Mouse (Mus musculus) hindbrain, embryonic 15.5 days (tissue): ENCODE results near the gene Vmn1r188. TPM values are rescaled to one million over a fixed set of nuclear protein-coding genes. Genes with fewer than 3 reads are reported as not detected.
A peak's percentile ranks its signal among the peaks of the same experiment; 100 is the strongest.
"Not testable (repeated sequence)": the region's sequence is repeated elsewhere in the genome, so short reads cannot be mapped to it uniquely, and the experiment has no call there.

Experiments used
- ATAC-seq: fragments of 200-750 bp; cut with Nextera tagmentation; 2 replicates; pipeline ENCODE4 v1.8.0; 2017; ENCODE audit warnings: low read depth, moderate number of reproducible peaks, moderate TSS enrichment; ENCODE audit not compliant: low FRiP score
- H3K27ac ChIP-seq: fragments of 300-500 bp; sonication (generic); replicated peaks from 2 replicates; pipeline ENCODE4 v1.5.1; 2015; ENCODE audit warnings: mild to moderate bottlenecking, inconsistent platforms
- H3K27me3 ChIP-seq: fragments of 300-500 bp; sonication (generic); 2 replicates; pipeline ENCODE4 v1.6.1; 2015; ENCODE audit warnings: control low read depth, inconsistent platforms
- H3K36me3 ChIP-seq: fragments of 300-500 bp; sonication (generic); 2 replicates; pipeline ENCODE4 v1.6.1; 2015; ENCODE audit warnings: control low read depth, inconsistent platforms
- H3K4me1 ChIP-seq: fragments of 300-500 bp; sonication (generic); replicated peaks from 2 replicates; pipeline ENCODE4 v1.6.1; 2015; ENCODE audit warnings: control low read depth, inconsistent platforms
- H3K4me2 ChIP-seq: fragments of 300-500 bp; sonication (generic); 2 replicates; pipeline ENCODE4 v1.6.1; 2015; ENCODE audit warnings: moderate library complexity, mild to moderate bottlenecking, inconsistent platforms
- H3K4me3 ChIP-seq: fragments of 300-500 bp; sonication (generic); 2 replicates; pipeline ENCODE4 v1.5.1; 2015; ENCODE audit warnings: mild to moderate bottlenecking, inconsistent platforms
- H3K9ac ChIP-seq: fragments of 300-500 bp; sonication (generic); 2 replicates; pipeline ENCODE4 v1.6.1; 2015; ENCODE audit warnings: inconsistent platforms
- H3K9me3 ChIP-seq: fragments of 300-500 bp; sonication (generic); 2 replicates; pipeline ENCODE4 v1.6.1; 2016; ENCODE audit warnings: control low read depth, inconsistent platforms
- WGBS: fragments of 180-500 bp; shearing (Covaris S2); methylation state at CpG from one replicate; pipeline ENCODE4 v1.1.7; 2015; 5-methylcytosine and 5-hydroxymethylcytosine counted together
- polyA plus RNA-seq: library from polyadenylated mRNA; unstranded; fragments of >200 nt; fragmentation: Nextera tagmentation; extraction: Ambion mirVana; gene quantifications from 2 replicates; pipeline ENCODE4 v1.2.1, GENCODE M21; 2015

Gene Vmn1r188
- polyA plus RNA-seq, 1 experiment from 2014 or later = not detected

- peak overlapping the region; percentile 82 for H3K4me2 ChIP-seq
- no peaks in the 10 kb centered on the region for H3K27me3 ChIP-seq
- H3K9me3 ChIP-seq = no peaks in the 10 kb centered on the region
- 2% methylated on average over 13 of the region's 13 CpGs for WGBS
- peak overlapping the region; percentile 44 for H3K4me3 ChIP-seq
- no peaks in the 10 kb centered on the region for H3K36me3 ChIP-seq
- no peak overlapping the region for H3K9ac ChIP-seq
- peaks cover 35% of the 10 kb centered on the region for H3K4me1 ChIP-seq
- H3K27ac ChIP-seq = peak overlapping the region; percentile 71
- ATAC-seq = no peak
These were observed 42.3 kb upstream of the Vmn1r188 start for GRCm38 (mm10) chr13:22041651-22042567.

DNA sequence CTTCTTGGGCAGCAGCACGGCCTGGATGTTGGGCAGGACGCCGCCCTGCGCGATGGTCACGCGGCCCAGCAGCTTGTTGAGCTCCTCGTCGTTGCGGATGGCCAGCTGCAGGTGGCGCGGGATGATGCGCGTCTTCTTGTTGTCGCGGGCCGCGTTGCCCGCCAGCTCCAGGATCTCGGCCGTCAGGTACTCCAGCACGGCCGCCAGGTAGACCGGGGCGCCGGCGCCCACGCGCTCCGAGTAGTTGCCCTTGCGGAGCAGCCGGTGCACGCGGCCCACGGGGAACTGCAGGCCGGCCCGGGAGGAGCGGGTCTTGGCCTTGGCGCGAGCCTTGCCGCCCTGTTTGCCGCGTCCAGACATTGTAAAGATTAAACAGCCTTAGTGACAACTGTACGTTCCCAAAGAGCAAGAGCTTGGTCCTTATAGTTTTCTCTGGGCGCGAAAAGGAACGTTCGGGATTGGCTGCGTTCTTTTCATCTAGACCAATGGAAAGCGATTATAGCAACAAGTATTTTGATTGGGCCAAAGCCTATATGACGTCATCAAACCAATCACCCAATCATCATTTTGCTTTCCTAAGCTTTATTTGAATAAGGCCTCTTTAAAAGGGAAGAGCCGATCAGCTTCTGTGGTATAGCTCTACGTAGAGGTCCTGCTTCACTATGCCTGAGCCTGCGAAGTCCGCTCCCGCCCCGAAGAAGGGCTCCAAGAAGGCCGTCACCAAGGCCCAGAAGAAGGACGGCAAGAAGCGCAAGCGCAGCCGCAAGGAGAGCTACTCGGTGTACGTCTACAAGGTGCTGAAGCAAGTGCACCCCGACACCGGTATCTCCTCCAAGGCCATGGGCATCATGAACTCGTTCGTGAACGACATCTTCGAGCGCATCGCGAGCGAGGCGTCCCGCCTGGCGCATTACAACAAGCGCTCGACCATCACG, 41.4 kb upstream of the Vmn1r188 start, which contains the start of the genes Hist1h2ag and Hist1h2bj:
Hist1h2ag (minus strand) TSS at position 377 of the 935 bp plus-strand sequence.
Hist1h2bj (plus strand) TSS at position 647 of the 935 bp plus-strand sequence.
- H3K4me2 ChIP-seq = peak within 1 kb of the TSS; percentile 82
- peak within 1 kb of the TSS; percentile 44 for H3K4me3 ChIP-seq
- H3K9me3 ChIP-seq, H3K27me3 ChIP-seq, H3K36me3 ChIP-seq: not testable (repeated sequence)
- peak within 1 kb of the TSS; percentile 44 for H3K9ac ChIP-seq
- H3K27ac ChIP-seq = peak within 1 kb of the TSS; percentile 88
- peak; percentile 95 for ATAC-seq
- under 1% methylated on average over 51 of the region's 80 CpGs for WGBS
- peaks cover 35% of the 10 kb centered on the region for H3K4me1 ChIP-seq

DNA sequence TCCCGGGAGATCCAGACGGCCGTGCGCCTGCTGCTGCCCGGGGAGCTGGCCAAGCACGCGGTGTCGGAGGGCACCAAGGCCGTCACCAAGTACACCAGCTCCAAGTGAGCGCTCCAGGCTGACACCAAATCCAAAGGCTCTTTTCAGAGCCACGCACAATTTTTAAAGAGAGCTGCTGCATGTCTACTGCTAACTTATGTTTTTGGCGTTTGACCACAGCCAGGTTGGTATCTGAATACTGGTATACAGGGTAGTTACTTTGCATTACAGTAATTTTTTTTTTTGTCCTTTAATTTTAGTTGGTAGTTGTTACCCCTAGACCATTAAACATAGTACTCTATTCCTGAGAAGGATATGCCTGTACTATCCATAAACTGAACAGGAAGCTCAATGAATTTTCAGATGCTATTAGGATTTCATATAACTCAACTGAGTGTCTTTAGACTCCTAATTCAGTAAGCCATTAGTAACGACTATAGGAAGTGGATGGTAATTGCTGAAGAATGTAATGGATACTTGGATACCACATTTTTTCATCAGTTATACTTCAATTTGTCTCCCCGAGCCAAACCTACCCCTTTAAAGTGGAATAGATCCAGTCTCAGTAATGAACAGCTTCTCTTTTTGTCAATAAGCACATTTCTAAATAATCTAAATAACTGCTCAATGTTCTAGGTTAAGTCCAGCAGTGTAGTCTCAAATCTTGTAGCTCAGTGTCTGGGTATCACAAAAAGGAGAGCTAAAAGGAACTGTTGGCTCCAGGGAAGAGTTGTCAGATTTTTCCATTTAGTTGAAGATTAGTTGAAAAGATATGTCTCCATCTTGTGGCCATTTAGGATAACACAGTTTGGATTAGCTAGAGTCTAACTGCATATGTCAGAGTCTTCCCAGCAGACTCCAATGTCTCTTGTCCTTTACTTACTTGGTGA, 40.5 kb upstream of the Vmn1r188 start:
- no peaks in the 10 kb centered on the region for H3K36me3 ChIP-seq
- no peaks in the 10 kb centered on the region for H3K9me3 ChIP-seq
- peak overlapping the region; percentile 44 for H3K9ac ChIP-seq
- H3K4me3 ChIP-seq = peak overlapping the region; percentile 44
- ATAC-seq = peak; percentile 9
- H3K4me2 ChIP-seq = peak overlapping the region; percentile 82
- H3K4me1 ChIP-seq = peaks cover 35% of the 10 kb centered on the region
- H3K27ac ChIP-seq = peak overlapping the region; percentile 88
- H3K27me3 ChIP-seq = no peaks in the 10 kb centered on the region
- WGBS = 1% methylated on average over 10 of the region's 14 CpGs

GRCm38 (mm10) chr13:22044432-22045155, 39.6 kb upstream of the Vmn1r188 start:
- H3K36me3 ChIP-seq = no peaks in the 10 kb centered on the region
- peak overlapping the region; percentile 82 for H3K4me2 ChIP-seq
- H3K4me1 ChIP-seq = peaks cover 35% of the 10 kb centered on the region
- H3K27me3 ChIP-seq = no peaks in the 10 kb centered on the region
- H3K9me3 ChIP-seq = no peaks in the 10 kb centered on the region
- WGBS = 89% methylated on average over 6 of the region's 6 CpGs
- H3K27ac ChIP-seq = no peak overlapping the region
- ATAC-seq = no peak
- H3K4me3 ChIP-seq = peak overlapping the region; percentile 44; the same call in 1 of the 2 replicates
- no peak overlapping the region for H3K9ac ChIP-seq

GRCm38 (mm10) chr13:22045311-22045710, 38.9 kb upstream of the Vmn1r188 start:
- Histone ChIP-seq H3K4me3 (no peak overlapping the region), H3K27ac (no peak overlapping the region), H3K9me3 (no peaks in the 10 kb centered on the region), H3K36me3 (no peaks in the 10 kb centered on the region), H3K9ac (no peak overlapping the region), H3K27me3 (no peaks in the 10 kb centered on the region), H3K4me1 (peaks cover 29% of the 10 kb centered on the region), H3K4me2 (no peak overlapping the region)
- WGBS = 64% methylated on average over 2 of the region's 2 CpGs
- no peak for ATAC-seq

DNA sequence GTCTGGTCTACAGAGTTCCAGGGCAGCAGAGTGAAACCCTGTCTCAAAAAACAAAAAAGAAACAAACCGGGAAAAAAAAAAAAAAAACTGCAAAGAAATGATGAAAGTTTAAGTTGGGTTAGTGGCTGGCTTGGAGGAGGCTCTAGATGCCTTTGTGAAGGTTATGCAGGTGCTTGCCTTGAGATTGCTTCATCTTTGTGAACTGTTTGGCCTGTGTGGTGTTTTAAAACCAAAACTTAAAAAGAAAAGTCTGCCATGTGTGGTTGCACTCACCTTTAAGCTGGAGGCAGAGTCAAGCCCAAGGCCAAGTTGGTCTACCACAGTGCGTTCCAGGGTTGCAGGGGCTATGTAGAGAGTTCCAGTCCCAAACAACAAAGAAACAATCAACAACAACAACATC, 35.2 kb upstream of the Vmn1r188 start:
- Histone ChIP-seq H3K9me3 (no peaks in the 10 kb centered on the region), H3K4me1 (peaks cover 9% of the 10 kb centered on the region), H3K27ac (no peak overlapping the region), H3K27me3 (no peaks in the 10 kb centered on the region), H3K9ac (no peak overlapping the region), H3K4me3 (no peak overlapping the region), H3K4me2 (peak overlapping the region; percentile 17; the same call in 1 of the 2 replicates), H3K36me3 (no peaks in the 10 kb centered on the region)
- WGBS = 81% methylated on average over 2 of the region's 2 CpGs
- no peak for ATAC-seq

DNA sequence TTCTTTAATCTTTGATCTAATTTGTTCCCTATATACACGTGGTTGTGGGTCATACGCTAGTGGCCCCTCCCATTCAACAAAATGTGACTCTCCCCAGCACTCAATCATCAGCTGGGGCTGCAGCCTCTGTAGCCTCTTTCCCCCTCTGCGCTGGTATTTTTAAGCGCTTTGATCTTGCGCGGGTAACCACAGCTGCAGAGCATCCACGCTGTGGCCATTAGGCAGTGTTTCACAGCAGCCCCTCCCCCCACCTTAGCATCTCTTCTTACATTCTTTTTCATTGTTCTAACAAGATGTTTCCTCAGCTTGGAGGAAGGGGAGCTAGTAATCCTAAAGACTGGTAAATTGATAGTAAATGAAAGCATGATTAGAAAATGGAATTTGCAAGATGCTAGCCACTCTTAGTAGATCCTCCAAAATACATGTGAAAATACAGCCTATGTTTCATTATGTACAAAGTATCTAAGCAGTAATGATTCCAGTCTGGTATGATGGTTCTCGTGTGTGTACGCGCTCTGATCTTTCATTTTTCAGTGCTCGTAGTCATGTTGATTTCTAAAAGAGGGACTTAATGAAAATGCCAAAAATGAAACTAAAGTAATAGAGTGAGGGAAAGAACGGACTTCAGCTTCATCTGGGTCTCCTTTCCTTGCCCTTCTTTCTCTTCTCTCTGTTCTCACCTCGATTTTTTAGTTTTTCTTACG, 34.4 kb upstream of the Vmn1r188 start:
- H3K4me2 ChIP-seq = peak overlapping the region; percentile 78
- peaks cover 4% of the 10 kb centered on the region; the same call in 1 of the 2 replicates for H3K4me1 ChIP-seq
- WGBS = under 1% methylated on average over 14 of the region's 14 CpGs
- H3K9ac ChIP-seq = peak overlapping the region; percentile 54
- peak overlapping the region; percentile 90 for H3K27ac ChIP-seq
- no peaks in the 10 kb centered on the region for H3K9me3 ChIP-seq
- peak; percentile 52 for ATAC-seq
- peak overlapping the region; percentile 51 for H3K4me3 ChIP-seq
- no peaks in the 10 kb centered on the region for H3K27me3 ChIP-seq
- H3K36me3 ChIP-seq = no peaks in the 10 kb centered on the region

DNA sequence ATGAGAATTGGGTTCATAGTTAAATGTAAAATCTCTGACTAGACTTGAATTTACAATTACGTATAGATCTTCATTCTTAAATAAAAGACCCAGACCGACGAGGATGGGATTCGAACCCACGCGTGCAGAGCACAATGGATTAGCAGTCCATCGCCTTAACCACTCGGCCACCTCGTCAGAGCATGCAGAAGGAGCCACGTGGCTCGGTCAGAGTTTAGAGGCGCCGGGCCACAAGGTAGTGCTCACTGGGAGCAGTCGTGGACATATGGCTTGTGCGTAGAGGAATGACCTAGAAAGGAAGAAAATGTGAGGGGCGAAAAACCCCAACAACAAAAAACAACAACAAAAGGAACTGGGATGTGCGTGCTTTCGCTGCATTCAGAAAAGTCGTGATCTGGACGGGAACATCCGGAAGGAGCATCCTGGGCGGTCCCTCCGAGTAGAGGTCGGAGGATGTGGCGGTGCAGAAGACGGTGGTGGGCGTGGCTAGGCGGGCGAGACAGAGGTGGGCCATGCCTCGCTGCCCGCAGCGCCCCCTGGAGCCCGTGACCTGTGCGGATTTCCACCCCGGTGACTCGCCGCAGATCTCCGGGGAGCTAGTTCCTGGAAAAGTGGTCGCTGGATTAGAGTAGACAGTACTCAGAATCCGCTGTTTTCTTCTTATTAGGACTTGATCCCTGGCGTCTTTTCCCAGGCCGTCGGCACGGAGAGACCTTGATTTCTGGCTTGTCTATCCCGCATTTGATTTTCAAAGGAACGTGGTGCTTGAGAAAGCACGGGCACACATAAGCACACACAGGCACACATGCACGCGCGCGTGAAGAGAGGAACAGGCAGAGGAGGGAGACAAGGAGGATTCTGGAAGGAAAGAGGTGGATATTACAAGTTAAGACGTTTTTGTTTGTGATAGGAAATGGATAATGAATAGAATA, 33.4 kb upstream of the Vmn1r188 start:
- under 1% methylated on average over 52 of the region's 52 CpGs for WGBS
- Histone ChIP-seq H3K4me2 (peak overlapping the region; percentile 78), H3K9ac (peak overlapping the region; percentile 54), H3K4me1 (peaks cover 4% of the 10 kb centered on the region; the same call in 1 of the 2 replicates), H3K9me3 (no peaks in the 10 kb centered on the region), H3K27me3 (no peaks in the 10 kb centered on the region), H3K36me3 (no peaks in the 10 kb centered on the region), H3K27ac (peak overlapping the region; percentile 90), H3K4me3 (peak overlapping the region; percentile 51)
- ATAC-seq = peak; percentile 96

GRCm38 (mm10) chr13:22051523-22051859, 32.7 kb upstream of the Vmn1r188 start:
- peak; percentile 46; the same call in 1 of the 2 replicates for ATAC-seq
- Histone ChIP-seq H3K4me3 (peak overlapping the region; percentile 51), H3K27ac (peak overlapping the region; percentile 90), H3K27me3 (no peaks in the 10 kb centered on the region), H3K36me3 (no peaks in the 10 kb centered on the region), H3K4me1 (peaks cover 4% of the 10 kb centered on the region; the same call in 1 of the 2 replicates), H3K9ac (peak overlapping the region; percentile 54), H3K9me3 (no peaks in the 10 kb centered on the region), H3K4me2 (peak overlapping the region; percentile 78)
- 9% methylated on average over 5 of the region's 5 CpGs for WGBS
